Mouse (Mus musculus): ENCODE results near the gene Foxf2.

Gene Foxf2

GRCm38 (mm10) chr13:31661211-31661610, 35.6 kb downstream of the Foxf2 start:
- in situ Hi-C loops (cut with MboI; ENCODE audit: unreplicated experiment in 2 of 2), result loop anchor here in 1 of 2 experiments (5.0 to 10.0 kb wide), 4 partner anchors 34 to 954 kb away; partner anchors contain the start of gene Foxf2

GRCm38 (mm10) chr13:31665376-31665775, 39.8 kb downstream of the Foxf2 start:
- in situ Hi-C loops (cut with MboI; ENCODE audit: unreplicated experiment in 2 of 2), result loop anchor here in 1 of 2 experiments (10.0 kb wide), 1 partner anchor 949 kb away; no protein-coding TSS in a partner anchor

GRCm38 (mm10) chr13:31667919-31668524, 42.4 kb downstream of the Foxf2 start:
- in situ Hi-C loops (cut with MboI; ENCODE audit: unreplicated experiment in 2 of 2), result loop anchor here in 1 of 2 experiments (10.0 kb wide), 1 partner anchor 947 kb away; no protein-coding TSS in a partner anchor

GRCm38 (mm10) chr13:31672093-31672492, 46.5 kb downstream of the Foxf2 start:
- in situ Hi-C loops (cut with MboI; ENCODE audit: unreplicated experiment in 2 of 2), result no loop called here

Data from v-Abl transformed pro-B cells (cell line).